Mouse (Mus musculus): ENCODE measurements around the gene Vmn2r12.
"Not testable (repeated sequence)": the region's sequence is repeated elsewhere in the genome, so short reads cannot be mapped to it uniquely, and the experiment has no call there.

Gene Vmn2r12

GRCm38 (mm10) chr5:109097850-109098249 is at the start of gene Vmn2r12:
TSS of gene Vmn2r12 (minus strand) at chr5:109097950.
- not testable (repeated sequence) for DNase-seq

- DNase-seq = no peak
Observed at GRCm38 (mm10) chr5:109139546-109139945, 41.8 kb upstream of the Vmn2r12 start.

- no peak for DNase-seq
Observed at GRCm38 (mm10) chr5:109136731-109137130, 39.0 kb upstream of the Vmn2r12 start.

GRCm38 (mm10) chr5:109096482-109096881 is 1.3 kb downstream of the Vmn2r12 start:
- DNase-seq = not testable (repeated sequence)

GRCm38 (mm10) chr5:109072016-109072415 is 25.7 kb downstream of the Vmn2r12 start:
- not testable (repeated sequence) for DNase-seq

GRCm38 (mm10) chr5:109059469-109059868 is 38.3 kb downstream of the Vmn2r12 start, which contains the start of gene Vmn2r11:
TSS of gene Vmn2r11 (minus strand) at chr5:109059569.
- DNase-seq = not testable (repeated sequence)

- DNase-seq = no peak
Observed at GRCm38 (mm10) chr5:109055286-109055685, 42.5 kb downstream of the Vmn2r12 start.
